Mouse (Mus musculus) liver, adult 2 months (tissue): ENCODE data around the gene Pde4a. TPM values are rescaled to one million over a fixed set of nuclear protein-coding genes. Genes with fewer than 3 reads are reported as not detected.
A peak's percentile ranks its signal among the peaks of the same experiment; 100 is the strongest.
"Not testable (repeated sequence)": the region's sequence is repeated elsewhere in the genome, so short reads cannot be mapped to it uniquely, and the experiment has no call there.

Experiments
- DNase-seq: peaks from one replicate; pipeline ENCODE4 v3.0.0-alpha.2; 2011; ENCODE audit warnings: low read depth, low spot score; ENCODE audit errors: extremely low read depth
- H3K27ac ChIP-seq: fragments of 200-500 bp; replicated peaks from 2 replicates; pipeline ENCODE4 v1.5.1; 2012; ENCODE audit warnings: low read depth, mild to moderate bottlenecking, control low read depth, inconsistent platforms, low read length; ENCODE audit not compliant: insufficient read depth
- H3K27me3 ChIP-seq: fragments of 200-500 bp; 2 replicates; pipeline ENCODE4 v1.6.1; 2012; ENCODE audit warnings: mild to moderate bottlenecking, moderate library complexity, low read length, inconsistent platforms; ENCODE audit not compliant: control insufficient read depth, insufficient read depth
- H3K36me3 ChIP-seq: fragments of 200-500 bp; 2 replicates; pipeline ENCODE4 v1.6.1; 2012; ENCODE audit warnings: low read length, inconsistent platforms; ENCODE audit not compliant: control insufficient read depth, insufficient read depth
- H3K4me1 ChIP-seq: fragments of 200-500 bp; 2 replicates; pipeline ENCODE4 v1.6.1; 2011; ENCODE audit warnings: low read length; ENCODE audit not compliant: control insufficient read depth, insufficient read depth
- H3K4me3 ChIP-seq: fragments of 200-500 bp; 2 replicates; pipeline ENCODE4 v1.5.1; 2011; ENCODE audit warnings: low read depth, mild to moderate bottlenecking, control low read depth, low read length, moderate library complexity; ENCODE audit not compliant: insufficient read depth
- H3K79me2 ChIP-seq: fragments of 200-500 bp; 2 replicates; pipeline ENCODE4 v1.6.1; 2012; ENCODE audit warnings: inconsistent platforms, mild to moderate bottlenecking, low read length, moderate library complexity; ENCODE audit not compliant: control insufficient read depth, insufficient read depth
- H3K9ac ChIP-seq: fragments of 200-500 bp; 2 replicates; pipeline ENCODE4 v1.6.1; 2012; ENCODE audit warnings: low read depth, mild to moderate bottlenecking, control low read depth, inconsistent platforms, low read length
- CTCF ChIP-seq: fragments of 200-500 bp; IDR thresholded peaks from 2 replicates; pipeline ENCODE4 v1.5.1; 2011; ENCODE audit warnings: low read depth, low read length, control low read depth
- POLR2A ChIP-seq: fragments of 200-500 bp; IDR thresholded peaks from 2 replicates; pipeline ENCODE4 v1.6.1; 2011; ENCODE audit warnings: low read length, control low read depth; ENCODE audit not compliant: insufficient read depth; ENCODE audit errors: extremely low read depth
- WGBS: fragments of 180-500 bp; shearing (Covaris S2); methylation state at CpG from one replicate; pipeline ENCODE4 v1.1.7; 2018; 5-methylcytosine and 5-hydroxymethylcytosine counted together
- polyA plus RNA-seq: library from polyadenylated mRNA; depleted of rRNA; stranded (reverse); fragments of >200 nt; gene quantifications from 2 replicates; pipeline ENCODE4 v1.2.3, GENCODE M21; 2012
- total RNA-seq: library from RNA; depleted of rRNA; stranded (reverse); fragments of >200 nt; gene quantifications from 2 replicates; pipeline ENCODE4 v1.2.3, GENCODE M21; 2014

Gene Pde4a
- total and polyA plus RNA-seq, 2 experiments: 1.0 to 3.5 TPM

DNA sequence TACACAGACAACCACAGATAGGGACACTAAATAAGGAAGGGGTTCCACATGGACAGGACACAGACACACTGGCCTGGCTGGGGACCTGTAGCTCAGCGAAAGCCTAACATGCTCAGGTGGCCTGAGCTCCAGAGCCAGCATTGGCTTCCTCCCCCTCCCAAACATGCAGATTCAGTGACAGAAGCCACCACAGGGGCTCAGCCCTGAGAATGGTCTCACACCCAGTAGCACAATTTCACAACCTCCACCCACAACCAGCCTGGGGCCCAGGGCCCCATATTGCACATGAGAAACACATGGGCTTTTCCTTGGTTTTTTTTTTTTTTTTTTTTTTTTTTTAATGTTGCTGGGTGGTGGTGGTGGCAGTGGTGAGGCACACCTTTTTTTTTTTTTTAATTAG, 80.8 kb downstream of the Pde4a start:
- Histone ChIP-seq H3K9ac (no peak overlapping the region), H3K36me3 (no peaks in the 10 kb centered on the region), H3K79me2 (no peaks in the 10 kb centered on the region), H3K27ac (no peak overlapping the region), H3K4me3 (no peak overlapping the region), H3K4me1 (peaks cover 26% of the 10 kb centered on the region), H3K27me3 (peaks cover 7% of the 10 kb centered on the region)
- TF ChIP-seq POLR2A: no peak
- TF ChIP-seq CTCF: no peak
- 88% methylated on average over 1 of the region's 1 CpGs for WGBS
- DNase-seq: no peak

GRCm38 (mm10) chr9:21248326-21248725, 82.8 kb downstream of the Pde4a start, which contains the start of gene S1pr5:
Gene S1pr5 (minus strand): TSS chr9:21248443.
- Histone ChIP-seq H3K4me1 (peaks cover 26% of the 10 kb centered on the region), H3K9ac (peak within 1 kb of the TSS; percentile 69), H3K79me2 (no peaks in the 10 kb centered on the region), H3K36me3 (no peaks in the 10 kb centered on the region), H3K27me3 (peaks cover 7% of the 10 kb centered on the region), H3K4me3 (peak within 1 kb of the TSS; percentile 53), H3K27ac (peak within 1 kb of the TSS; percentile 73)
- peak; percentile 16; the same call in 1 of the 2 replicates for TF ChIP-seq POLR2A
- TF ChIP-seq CTCF: no peak
- 2% methylated on average over 30 of the region's 30 CpGs for WGBS
- peak; percentile 80 for DNase-seq

DNA sequence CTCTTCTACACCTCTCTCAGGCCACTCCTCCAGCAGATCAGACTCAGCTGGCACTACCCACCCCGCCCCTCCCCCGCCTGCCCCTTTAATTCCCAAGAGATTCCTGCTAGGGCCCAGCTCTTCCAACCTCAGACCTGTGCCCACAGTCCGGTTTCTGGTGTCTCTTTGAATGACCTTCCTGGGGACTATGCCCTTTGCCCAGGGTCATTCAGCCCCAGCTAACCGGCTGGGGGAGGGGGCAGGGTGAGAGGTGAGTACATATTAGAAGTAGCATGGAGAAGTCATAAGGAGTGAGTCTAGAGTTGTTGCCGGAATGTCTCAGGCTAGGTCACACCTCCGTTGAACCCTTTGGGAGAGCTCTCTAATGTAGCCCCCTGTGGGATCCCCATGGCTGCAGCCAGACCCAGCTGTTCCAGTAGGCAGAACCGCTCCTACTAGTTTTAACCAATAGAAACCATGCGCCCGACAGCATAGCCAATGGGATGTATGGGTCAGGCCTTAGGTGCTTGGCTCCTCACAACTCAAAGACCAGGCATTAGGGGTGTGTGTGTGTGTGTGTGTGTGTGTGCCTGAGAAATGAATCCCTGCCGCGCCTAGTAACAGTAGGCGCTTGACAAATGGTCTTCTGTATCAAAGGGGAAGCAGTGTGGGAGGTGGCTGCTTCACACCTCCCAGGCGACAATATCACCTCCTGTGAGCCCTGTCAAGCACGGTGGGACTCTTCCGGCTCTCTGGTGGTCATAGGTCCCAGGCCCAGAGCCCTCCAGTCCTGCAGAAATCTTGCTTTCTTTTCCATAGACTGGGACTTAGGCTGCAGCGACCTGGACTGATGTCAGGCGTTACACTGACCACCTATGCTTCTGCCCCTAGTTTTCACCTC, 84.4 kb downstream of the Pde4a start:
- H3K4me3 ChIP-seq: no peak overlapping the region
- peak; percentile 88 for DNase-seq
- H3K9ac ChIP-seq: no peak overlapping the region
- no peaks in the 10 kb centered on the region for H3K36me3 ChIP-seq
- no peaks in the 10 kb centered on the region for H3K79me2 ChIP-seq
- no peaks in the 10 kb centered on the region for H3K27me3 ChIP-seq
- TF ChIP-seq CTCF: no peak
- TF ChIP-seq POLR2A: no peak
- WGBS: 33% methylated on average over 17 of the region's 17 CpGs
- peaks cover 22% of the 10 kb centered on the region for H3K4me1 ChIP-seq
- H3K27ac ChIP-seq: peak overlapping the region; percentile 88

GRCm38 (mm10) chr9:21250509-21250908, 85.0 kb downstream of the Pde4a start:
- H3K4me1 ChIP-seq: peaks cover 26% of the 10 kb centered on the region
- 17% methylated on average over 2 of the region's 2 CpGs for WGBS
- peak; percentile 96 for DNase-seq
- H3K79me2 ChIP-seq: no peaks in the 10 kb centered on the region
- peak overlapping the region; percentile 88 for H3K27ac ChIP-seq
- H3K36me3 ChIP-seq: no peaks in the 10 kb centered on the region
- no peaks in the 10 kb centered on the region for H3K27me3 ChIP-seq
- TF ChIP-seq CTCF (no peak), POLR2A (no peak)
- no peak overlapping the region for H3K9ac ChIP-seq
- H3K4me3 ChIP-seq: no peak overlapping the region

DNA sequence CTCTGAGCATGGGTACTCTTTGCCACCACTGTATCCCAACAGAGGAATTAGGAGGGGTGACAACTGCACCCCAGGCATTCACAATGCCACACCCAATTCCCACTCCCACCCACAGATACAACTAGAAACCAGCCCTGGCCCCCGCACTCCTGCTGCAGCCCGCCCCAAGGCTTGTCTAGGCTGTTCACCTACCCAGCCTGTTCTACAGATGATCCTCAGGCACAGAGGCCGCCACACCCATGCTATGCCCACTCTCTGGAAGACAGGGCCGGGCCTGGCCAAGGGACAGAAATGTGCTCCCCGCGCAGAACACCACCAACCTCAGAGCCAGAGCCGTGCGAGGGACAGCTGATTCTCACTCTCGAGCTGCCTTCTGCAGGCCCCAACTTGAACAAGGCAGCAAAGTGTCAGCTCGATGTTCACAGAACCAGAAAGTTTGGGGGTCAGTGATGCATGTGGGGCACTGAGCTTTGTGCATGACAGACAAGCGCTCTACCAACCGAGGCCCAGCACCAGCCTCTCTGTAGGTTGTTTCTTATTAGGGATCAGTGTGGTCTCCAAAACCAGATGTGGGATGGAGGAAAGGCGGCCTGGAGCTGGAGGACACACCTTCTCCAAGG, 85.7 kb downstream of the Pde4a start:
- Histone ChIP-seq H3K27me3 (no peaks in the 10 kb centered on the region), H3K27ac (peak overlapping the region; percentile 26), H3K79me2 (no peaks in the 10 kb centered on the region), H3K4me3 (no peak overlapping the region), H3K9ac (no peak overlapping the region), H3K36me3 (no peaks in the 10 kb centered on the region), H3K4me1 (peaks cover 26% of the 10 kb centered on the region)
- DNase-seq: no peak
- TF ChIP-seq POLR2A (no peak), CTCF (no peak)
- 85% methylated on average over 13 of the region's 13 CpGs for WGBS

DNA sequence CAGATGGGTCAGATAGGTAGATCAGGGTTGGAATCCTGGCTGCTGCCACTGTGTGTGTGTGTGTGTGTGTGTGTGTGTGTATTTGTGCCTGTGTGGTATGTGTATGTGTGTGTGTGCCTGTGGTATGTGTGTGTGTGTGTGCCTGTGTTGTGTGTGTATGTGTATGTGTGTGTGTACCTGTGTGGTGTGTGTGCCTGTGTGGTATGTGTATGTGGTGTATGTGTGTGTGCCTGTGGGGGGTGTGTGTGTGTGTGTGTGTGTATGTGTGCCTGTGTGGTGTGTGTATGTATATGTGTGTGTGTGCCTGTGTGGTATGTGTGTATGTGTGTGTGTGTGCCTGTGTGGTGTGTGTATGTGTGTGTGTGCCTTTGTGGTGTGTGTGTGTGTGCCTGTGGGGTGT, 89.2 kb downstream of the Pde4a start:
- no peak overlapping the region for H3K27ac ChIP-seq
- no peaks in the 10 kb centered on the region for H3K79me2 ChIP-seq
- H3K27me3 ChIP-seq: no peaks in the 10 kb centered on the region
- H3K9ac ChIP-seq: no peak overlapping the region
- no peak for DNase-seq
- H3K36me3 ChIP-seq: no peaks in the 10 kb centered on the region
- TF ChIP-seq CTCF (no peak), POLR2A (no peak)
- H3K4me3 ChIP-seq: no peak overlapping the region
- H3K4me1 ChIP-seq: peaks cover 18% of the 10 kb centered on the region

DNA sequence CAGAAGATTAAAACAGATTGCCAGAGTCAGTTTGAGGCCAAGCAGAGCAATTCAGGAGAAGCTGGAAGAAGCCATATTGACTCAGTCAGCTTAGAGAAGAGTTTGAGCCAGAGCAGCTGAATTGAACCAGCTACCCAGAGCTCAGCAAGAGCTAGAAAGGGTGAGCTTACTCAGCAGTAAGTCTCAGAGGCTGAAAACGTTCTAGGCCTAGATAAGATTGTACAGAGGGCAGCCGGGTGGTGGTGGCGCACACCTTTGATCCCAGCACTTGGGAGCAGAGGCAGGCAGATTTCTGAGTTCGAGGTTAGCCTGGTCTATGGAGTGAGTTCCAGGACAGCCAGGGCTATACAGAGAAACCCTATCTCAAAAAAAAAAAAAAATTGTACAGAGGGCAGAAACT, 90.8 kb downstream of the Pde4a start:
- not testable (repeated sequence) for H3K79me2 ChIP-seq, H3K4me3 ChIP-seq, DNase-seq, H3K27ac ChIP-seq, H3K36me3 ChIP-seq, H3K9ac ChIP-seq, H3K27me3 ChIP-seq, H3K4me1 ChIP-seq
- WGBS: 89% methylated on average over 4 of the region's 4 CpGs
